Mouse (Mus musculus) bone marrow, adult 2 months (tissue): Measurements from ENCODE around the gene Gabbr1. TPM values are rescaled to one million over a fixed set of nuclear protein-coding genes. Genes with fewer than 3 reads are reported as not detected.

Source experiments
- H3K27ac ChIP-seq: fragments of 200-500 bp; 2 replicates; pipeline ENCODE4 v1.5.1; 2012; ENCODE audit warnings: low read depth, mild to moderate bottlenecking, control low read depth, inconsistent platforms, low read length; ENCODE audit not compliant: control insufficient read depth, poor library complexity, insufficient read depth
- H3K4me1 ChIP-seq: fragments of 200-500 bp; 2 replicates; pipeline ENCODE4 v1.6.1; 2011; ENCODE audit warnings: low read length; ENCODE audit not compliant: control insufficient read depth, insufficient read depth
- H3K4me3 ChIP-seq: fragments of 200-500 bp; replicated peaks from 2 replicates; pipeline ENCODE3; 2011; ENCODE audit warnings: mild to moderate bottlenecking, low read depth, low read length, control low read depth; ENCODE audit not compliant: control insufficient read depth
- CTCF ChIP-seq: fragments of 200-500 bp; IDR thresholded peaks from 2 replicates; pipeline ENCODE4 v1.5.1; 2011; ENCODE audit warnings: low read length, control low read depth; ENCODE audit not compliant: control insufficient read depth, insufficient read depth
- POLR2A ChIP-seq: fragments of 200-500 bp; IDR thresholded peaks from 2 replicates; pipeline ENCODE4 v1.6.1; 2011; ENCODE audit warnings: low read depth, mild to moderate bottlenecking, control low read depth, low read length, borderline replicate concordance; ENCODE audit not compliant: control insufficient read depth
- WGBS: fragments of 180-500 bp; shearing (Covaris S2); methylation state at CpG from one replicate; pipeline ENCODE4 v1.1.7; 2018; 5-methylcytosine and 5-hydroxymethylcytosine counted together
- polyA plus RNA-seq: library from polyadenylated mRNA; stranded (reverse); fragments of >200 nt; gene quantifications from 2 replicates; pipeline ENCODE4 v1.2.4, GENCODE M21; 2011; ENCODE audit warnings: low replicate concordance; ENCODE audit not compliant: missing spikeins, insufficient read depth, insufficient read length

Gabbr1 gene
- polyA plus RNA-seq, 1 experiment, result 47.1 TPM

DNA sequence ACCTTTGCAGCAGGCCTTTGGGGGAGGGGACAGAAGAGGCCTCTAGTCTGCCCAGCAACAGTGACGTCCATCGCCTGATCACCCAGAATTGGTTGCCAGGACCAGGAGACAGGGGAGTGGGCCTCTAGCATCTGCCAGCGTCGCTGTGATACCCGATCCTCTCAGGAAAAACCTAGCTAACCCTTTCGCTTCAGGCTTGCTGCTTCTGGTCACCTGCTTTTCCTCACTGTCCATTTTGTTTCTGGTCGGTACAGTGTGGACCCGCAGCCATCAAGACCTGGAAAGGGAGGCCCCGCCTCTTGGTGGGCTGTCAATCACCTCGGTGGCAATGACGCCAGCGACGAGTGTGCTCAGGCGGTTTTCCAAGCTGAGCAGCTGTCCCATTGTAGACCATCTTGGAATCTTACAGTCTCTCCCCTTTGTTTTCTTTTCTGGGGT, 17.1 kb upstream of the Gabbr1 start:
- no peaks in the 10 kb centered on the region for H3K4me1 ChIP-seq
- H3K27ac ChIP-seq, result no peak overlapping the region
- WGBS, result under 1% methylated on average over 14 of the region's 14 CpGs
- peak overlapping the region; percentile 55 for H3K4me3 ChIP-seq
- no peak for TF ChIP-seq CTCF

GRCm38 (mm10) chr17:37029162-37029561, 16.6 kb upstream of the Gabbr1 start:
- Histone ChIP-seq H3K4me3 (no peak overlapping the region), H3K27ac (no peak overlapping the region)
- WGBS, result 70% methylated on average over 8 of the region's 8 CpGs

DNA sequence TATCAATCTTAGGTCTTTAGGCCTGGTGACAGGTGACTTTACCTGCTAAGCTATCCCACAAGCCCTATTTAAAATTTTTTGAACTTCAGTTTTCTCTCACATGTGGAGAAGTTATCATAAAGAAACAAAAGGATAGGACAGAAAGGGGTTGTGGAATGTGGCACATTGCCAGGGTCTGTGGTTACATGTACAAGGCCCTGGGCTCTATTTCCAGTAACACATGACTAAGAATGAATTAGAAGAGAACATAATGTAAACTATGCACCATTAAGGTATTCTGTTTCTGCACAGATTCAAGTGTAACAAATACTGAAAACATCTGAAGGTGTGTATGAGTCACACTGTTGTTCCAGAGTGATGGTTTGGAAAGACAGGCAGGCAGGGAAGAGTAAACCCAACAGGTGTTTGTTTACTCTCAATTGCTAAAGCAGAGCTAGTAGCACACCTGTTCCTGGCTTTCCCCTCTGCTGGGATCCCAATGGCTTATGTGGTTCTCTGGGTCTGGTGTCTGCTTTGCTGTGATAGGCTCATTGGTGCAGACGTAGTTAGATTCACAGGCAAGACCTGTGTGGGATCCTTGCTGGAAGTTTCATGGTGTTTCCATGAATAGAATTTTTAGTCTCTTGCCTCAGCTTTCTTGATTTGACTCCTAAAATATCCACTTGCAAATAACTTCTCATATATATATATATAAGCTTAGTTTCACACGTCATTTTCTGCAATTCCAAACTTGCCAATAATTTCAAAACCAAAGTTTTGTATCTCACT, 6.5 kb upstream of the Gabbr1 start:
- 69% methylated on average over 2 of the region's 2 CpGs for WGBS
- no peak overlapping the region for H3K4me3 ChIP-seq
- H3K4me1 ChIP-seq, result no peaks in the 10 kb centered on the region; the same call in 1 of the 2 replicates
- no peak for TF ChIP-seq CTCF
- TF ChIP-seq POLR2A, result no peak
- no peak overlapping the region for H3K27ac ChIP-seq

More at GRCm38 (mm10) chr17:37029162-37029561, 16.6 kb upstream of the Gabbr1 start:
- no peaks in the 10 kb centered on the region for H3K4me1 ChIP-seq
- TF ChIP-seq POLR2A, result no peak
- no peak for TF ChIP-seq CTCF

DNA sequence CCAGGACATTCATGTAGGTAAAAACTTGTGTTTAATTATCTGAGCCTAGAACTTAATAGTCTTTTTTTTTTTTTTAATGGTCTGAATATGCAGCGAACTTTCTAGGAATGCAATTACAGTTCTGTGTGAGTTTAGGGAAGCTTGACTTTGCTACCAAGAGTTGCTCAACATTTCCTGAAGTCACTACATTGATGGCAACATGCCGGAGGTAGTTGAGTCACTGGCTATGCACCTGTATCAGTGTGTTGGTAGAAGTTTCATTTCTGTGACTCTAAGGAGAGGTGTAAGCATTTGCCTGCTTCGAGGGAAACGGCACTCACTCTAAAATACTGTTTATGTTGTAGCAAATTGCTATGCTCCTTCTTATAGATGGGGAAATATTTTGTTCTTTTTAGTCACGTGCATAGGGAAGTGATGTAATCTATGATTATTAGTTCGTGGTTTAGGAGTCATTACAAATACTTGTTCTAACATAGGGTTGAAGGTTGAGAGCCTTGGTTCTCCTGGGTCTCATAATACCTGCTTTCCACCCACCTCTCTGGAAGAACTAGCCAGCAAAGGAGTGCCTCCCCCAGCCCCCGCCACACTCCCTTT, 1.0 kb upstream of the Gabbr1 start:
- Histone ChIP-seq H3K27ac (peak overlapping the region; percentile 71), H3K4me1 (no peaks in the 10 kb centered on the region; the same call in 1 of the 2 replicates), H3K4me3 (peak overlapping the region; percentile 10)
- WGBS, result 10% methylated on average over 7 of the region's 7 CpGs
- TF ChIP-seq POLR2A (no peak), CTCF (no peak)

- H3K27ac ChIP-seq, result peak overlapping the region; percentile 76
- H3K4me1 ChIP-seq, result no peaks in the 10 kb centered on the region; the same call in 1 of the 2 replicates
- TF ChIP-seq POLR2A (no peak), CTCF (no peak)
- WGBS, result 1% methylated on average over 52 of the region's 58 CpGs
- peak overlapping the region; percentile 67 for H3K4me3 ChIP-seq
These were observed 746 bp downstream of the Gabbr1 start for GRCm38 (mm10) chr17:37046312-37047112.

DNA sequence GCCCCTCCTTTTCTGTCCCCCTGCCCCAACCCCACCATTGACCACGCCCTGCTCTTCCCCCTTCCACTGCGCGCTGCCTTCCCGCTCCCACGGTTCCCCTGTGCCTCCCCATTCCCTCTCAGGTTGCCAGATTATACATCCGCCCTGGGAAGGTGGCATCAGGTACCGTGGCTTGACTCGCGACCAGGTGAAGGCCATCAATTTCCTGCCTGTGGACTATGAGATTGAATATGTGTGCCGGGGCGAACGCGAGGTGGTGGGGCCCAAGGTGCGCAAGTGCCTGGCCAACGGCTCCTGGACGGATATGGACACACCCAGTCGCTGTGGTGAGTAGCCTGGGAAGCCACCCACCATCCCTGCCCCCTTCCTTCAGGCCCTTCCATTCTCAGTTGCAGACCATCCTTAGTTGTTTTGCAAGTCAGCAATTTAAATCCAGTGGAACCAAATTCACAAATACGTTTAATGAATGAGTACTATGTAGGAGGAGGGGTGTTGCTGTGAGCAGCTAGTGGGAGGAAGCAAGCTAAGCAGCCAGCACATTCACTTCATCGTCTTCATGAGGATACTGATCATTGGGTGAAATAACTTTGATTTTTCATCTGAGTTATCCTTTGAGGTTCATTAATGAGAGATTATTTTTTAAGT, 1.7 kb downstream of the Gabbr1 start:
- 87% methylated on average over 19 of the region's 19 CpGs for WGBS
- no peak for TF ChIP-seq CTCF
- no peak for TF ChIP-seq POLR2A

GRCm38 (mm10) chr17:37047981-37048380, 2.2 kb downstream of the Gabbr1 start:
- TF ChIP-seq POLR2A, result no peak
- TF ChIP-seq CTCF, result no peak
- 40% methylated on average over 3 of the region's 3 CpGs for WGBS
- no peak overlapping the region for H3K4me3 ChIP-seq
- no peak overlapping the region for H3K27ac ChIP-seq
- H3K4me1 ChIP-seq, result no peaks in the 10 kb centered on the region; the same call in 1 of the 2 replicates

More for the DNA sequence above, 1.7 kb downstream of the Gabbr1 start:
- no peak overlapping the region for H3K27ac ChIP-seq
- H3K4me1 ChIP-seq, result no peaks in the 10 kb centered on the region; the same call in 1 of the 2 replicates
- no peak overlapping the region for H3K4me3 ChIP-seq

DNA sequence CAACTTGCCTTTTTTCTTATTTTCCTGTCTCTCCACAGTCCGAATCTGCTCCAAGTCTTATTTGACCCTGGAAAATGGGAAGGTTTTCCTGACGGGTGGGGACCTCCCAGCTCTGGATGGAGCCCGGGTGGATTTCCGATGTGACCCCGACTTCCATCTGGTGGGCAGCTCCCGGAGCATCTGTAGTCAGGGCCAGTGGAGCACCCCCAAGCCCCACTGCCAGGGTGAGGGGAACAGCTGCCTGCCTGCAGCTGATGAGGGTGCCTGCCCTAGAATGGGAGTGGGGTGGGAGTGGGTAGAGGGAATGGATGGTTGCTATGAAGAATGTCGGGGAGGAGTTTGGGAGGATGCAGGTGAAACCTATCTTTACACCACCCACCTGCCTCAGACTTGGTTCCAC, 2.6 kb downstream of the Gabbr1 start:
- H3K27ac ChIP-seq, result no peak overlapping the region
- no peak overlapping the region for H3K4me3 ChIP-seq
- 85% methylated on average over 7 of the region's 7 CpGs for WGBS
- H3K4me1 ChIP-seq, result no peaks in the 10 kb centered on the region; the same call in 1 of the 2 replicates
- TF ChIP-seq CTCF, result no peak
- TF ChIP-seq POLR2A, result no peak
